Mouse (Mus musculus) limb, embryonic 14.5 days (tissue): ENCODE data around the gene Gm49361. TPM values are rescaled to one million over a fixed set of nuclear protein-coding genes. Genes with fewer than 3 reads are reported as not detected.

Experiments
- ATAC-seq: fragments of 200-750 bp; cut with Nextera tagmentation; 2 replicates; pipeline ENCODE4 v1.8.0; 2017; ENCODE audit warnings: low read depth, moderate number of reproducible peaks, moderate TSS enrichment; ENCODE audit not compliant: low FRiP score
- DNase-seq: peaks from one replicate; pipeline ENCODE4 v3.0.0-alpha.2; 2015; ENCODE audit warnings: low spot score
- H3K27ac ChIP-seq: fragments of 300-500 bp; sonication (generic); replicated peaks from 2 replicates; pipeline ENCODE4 v1.5.1; 2014; ENCODE audit warnings: low read depth, mild to moderate bottlenecking, low read length, moderate library complexity, mixed read lengths
- H3K27me3 ChIP-seq: fragments of 300-500 bp; sonication (generic); 2 replicates; pipeline ENCODE4 v1.6.1; 2014; ENCODE audit warnings: low read length, mixed read lengths; ENCODE audit not compliant: control insufficient read depth, insufficient read depth
- H3K36me3 ChIP-seq: fragments of 300-500 bp; sonication (generic); 2 replicates; pipeline ENCODE4 v1.6.1; 2014; ENCODE audit warnings: mild to moderate bottlenecking, low read length, moderate library complexity, mixed read lengths; ENCODE audit not compliant: control insufficient read depth, insufficient read depth
- H3K4me1 ChIP-seq: fragments of 300-500 bp; sonication (generic); 2 replicates; pipeline ENCODE4 v1.6.1; 2014; ENCODE audit warnings: antibody characterized with exemption, low read length, mixed read lengths; ENCODE audit not compliant: control insufficient read depth, insufficient read depth
- H3K4me2 ChIP-seq: fragments of 300-500 bp; sonication (generic); replicated peaks from 2 replicates; pipeline ENCODE4 v1.6.1; 2014; ENCODE audit warnings: low read depth, mild to moderate bottlenecking, low read length, moderate library complexity; ENCODE audit not compliant: severe bottlenecking
- H3K4me3 ChIP-seq: fragments of 300-500 bp; sonication (generic); replicated peaks from 2 replicates; pipeline ENCODE4 v1.5.1; 2014; ENCODE audit warnings: low read length
- H3K9ac ChIP-seq: fragments of 300-500 bp; sonication (generic); 2 replicates; pipeline ENCODE4 v1.6.1; 2014; ENCODE audit warnings: mild to moderate bottlenecking, low read depth, low read length, moderate library complexity; ENCODE audit not compliant: severe bottlenecking
- H3K9me3 ChIP-seq: fragments of 300-500 bp; sonication (generic); 2 replicates; pipeline ENCODE4 v1.6.1; 2016; ENCODE audit warnings: low read length; ENCODE audit not compliant: control insufficient read depth
- POLR2A ChIP-seq: fragments of 200-500 bp; IDR thresholded peaks from 2 replicates; pipeline ENCODE4 v1.8.0; 2012; ENCODE audit warnings: inconsistent platforms, mild to moderate bottlenecking, moderate library complexity, borderline replicate concordance; ENCODE audit not compliant: insufficient read depth, insufficient read length; ENCODE audit errors: extremely low read depth
- WGBS: fragments of 180-500 bp; shearing (Covaris S2); extraction: QIAGEN DNeasy Blood & Tissue Kit; methylation state at CpG from one replicate; pipeline ENCODE4 v1.1.7; 2014; 5-methylcytosine and 5-hydroxymethylcytosine counted together
- polyA plus RNA-seq, 2 experiments: library from polyadenylated mRNA; depleted of rRNA in 1 of 2; stranded (reverse) in 1 of 2; unstranded in 1 of 2; fragments of >200 nt; fragmentation: Nextera tagmentation in 1 of 2; extraction: Ambion mirVana in 1 of 2; gene quantifications; 2 replicates each; pipeline versions ENCODE4 v1.2.1 to v1.2.3; 2012 to 2014

Gene Gm49361
- polyA plus RNA-seq, 2 experiments, result not detected

GRCm38 (mm10) chr14:57716601-57717245 is 29.2 kb downstream of the Gm49361 start:
- Histone ChIP-seq H3K4me2 (no peak overlapping the region), H3K9me3 (no peaks in the 10 kb centered on the region), H3K36me3 (peaks cover 44% of the 10 kb centered on the region), H3K4me3 (no peak overlapping the region), H3K27ac (no peak overlapping the region), H3K4me1 (no peaks in the 10 kb centered on the region), H3K27me3 (no peaks in the 10 kb centered on the region), H3K9ac (no peak overlapping the region)
- 89% methylated on average over 4 of the region's 4 CpGs for WGBS
- TF ChIP-seq POLR2A, result no peak
- ATAC-seq, result no peak
- DNase-seq, result no peak

- Histone ChIP-seq H3K4me1 (0 out of 2 replicates have a peak, but pooled peaks cover 2% of the 10 kb centered on the region), H3K4me3 (no peak overlapping the region), H3K9ac (no peak overlapping the region), H3K9me3 (no peaks in the 10 kb centered on the region), H3K4me2 (no peak overlapping the region), H3K27ac (no peak overlapping the region), H3K36me3 (peaks cover 34% of the 10 kb centered on the region), H3K27me3 (no peaks in the 10 kb centered on the region)
- no peak for TF ChIP-seq POLR2A
- DNase-seq, result no peak
- WGBS, result 79% methylated on average over 1 of the region's 1 CpGs
- no peak for ATAC-seq
Observed at GRCm38 (mm10) chr14:57712884-57713283, 33.0 kb downstream of the Gm49361 start.

GRCm38 (mm10) chr14:57711059-57711458 is 34.8 kb downstream of the Gm49361 start:
- ATAC-seq (no peak), DNase-seq (no peak)
- no peak for TF ChIP-seq POLR2A
- Histone ChIP-seq H3K4me2 (no peak overlapping the region), H3K9ac (no peak overlapping the region), H3K9me3 (no peaks in the 10 kb centered on the region), H3K36me3 (peaks cover 28% of the 10 kb centered on the region), H3K4me3 (no peak overlapping the region), H3K27ac (no peak overlapping the region), H3K4me1 (0 out of 2 replicates have a peak, but pooled peaks cover 2% of the 10 kb centered on the region), H3K27me3 (no peaks in the 10 kb centered on the region)
- 81% methylated on average over 6 of the region's 6 CpGs for WGBS

GRCm38 (mm10) chr14:57709171-57709570 is 36.7 kb downstream of the Gm49361 start:
- no peak for ATAC-seq
- no peak overlapping the region for H3K4me2 ChIP-seq
- no peak for DNase-seq
- TF ChIP-seq POLR2A, result no peak
- H3K9ac ChIP-seq, result no peak overlapping the region
- H3K9me3 ChIP-seq, result no peaks in the 10 kb centered on the region
- H3K27me3 ChIP-seq, result no peaks in the 10 kb centered on the region
- 0 out of 2 replicates have a peak, but pooled peaks cover 2% of the 10 kb centered on the region for H3K4me1 ChIP-seq
- WGBS, result 84% methylated on average over 10 of the region's 10 CpGs
- peaks cover 35% of the 10 kb centered on the region for H3K36me3 ChIP-seq
- no peak overlapping the region for H3K4me3 ChIP-seq
- H3K27ac ChIP-seq, result no peak overlapping the region

- Histone ChIP-seq H3K4me1 (0 out of 2 replicates have a peak, but pooled peaks cover 2% of the 10 kb centered on the region), H3K36me3 (peaks cover 38% of the 10 kb centered on the region), H3K27ac (no peak overlapping the region), H3K9me3 (no peaks in the 10 kb centered on the region), H3K27me3 (no peaks in the 10 kb centered on the region), H3K4me3 (no peak overlapping the region), H3K9ac (no peak overlapping the region), H3K4me2 (no peak overlapping the region)
- WGBS, result 91% methylated on average over 7 of the region's 7 CpGs
- DNase-seq (no peak), ATAC-seq (no peak)
- no peak for TF ChIP-seq POLR2A
Observed at GRCm38 (mm10) chr14:57708580-57708979, 37.3 kb downstream of the Gm49361 start.
